Mouse (Mus musculus) thymus, adult 18-20 months (tissue): ENCODE data around the gene Erlin1.

Experiments used
- DNase-seq, 2 experiments: peaks; one replicate each; pipeline ENCODE4 v3.0.0; 2022; ENCODE audit warnings: mixed read lengths in 2 of 2

Erlin1 gene

GRCm38 (mm10) chr19:44060226-44060625 lies 9.4 kb downstream of the Erlin1 start:
- no peak for DNase-seq

GRCm38 (mm10) chr19:44055173-44055826 lies 14.3 kb downstream of the Erlin1 start:
- no peak for DNase-seq

GRCm38 (mm10) chr19:44050388-44050787 lies 19.2 kb downstream of the Erlin1 start:
- no peak for DNase-seq

- DNase-seq = no peak
Observed at GRCm38 (mm10) chr19:44049282-44049681, 20.3 kb downstream of the Erlin1 start.

- no peak for DNase-seq
Observed at GRCm38 (mm10) chr19:44045847-44046246, 23.7 kb downstream of the Erlin1 start.

GRCm38 (mm10) chr19:44042121-44042520 lies 27.5 kb downstream of the Erlin1 start:
- no peak for DNase-seq

GRCm38 (mm10) chr19:44033396-44033795 lies 36.2 kb downstream of the Erlin1 start:
- no peak for DNase-seq

- DNase-seq = no peak
Observed at GRCm38 (mm10) chr19:44032046-44032744, 37.4 kb downstream of the Erlin1 start.

- no peak for DNase-seq
Observed at GRCm38 (mm10) chr19:44030024-44030423, 39.6 kb downstream of the Erlin1 start.

- DNase-seq = no peak
Observed at GRCm38 (mm10) chr19:44028972-44029371, 40.6 kb downstream of the Erlin1 start, which contains the start of gene Cyp2c23. Gene Cyp2c23, minus strand, starts transcription at chr19:44029208.

- DNase-seq = no peak
Observed at GRCm38 (mm10) chr19:44026956-44027530, 42.5 kb downstream of the Erlin1 start.

GRCm38 (mm10) chr19:44024921-44025585 lies 44.5 kb downstream of the Erlin1 start:
- no peak for DNase-seq

GRCm38 (mm10) chr19:44023066-44023465 lies 46.5 kb downstream of the Erlin1 start:
- DNase-seq = no peak

- DNase-seq = no peak
Observed at GRCm38 (mm10) chr19:44021502-44021901, 48.1 kb downstream of the Erlin1 start.

GRCm38 (mm10) chr19:44019739-44020138 lies 49.8 kb downstream of the Erlin1 start:
- DNase-seq = no peak

GRCm38 (mm10) chr19:44013862-44014261 lies 55.7 kb downstream of the Erlin1 start:
- DNase-seq = no peak

GRCm38 (mm10) chr19:44008784-44009183 lies 60.8 kb downstream of the Erlin1 start:
- DNase-seq = no peak

- no peak for DNase-seq
Observed at GRCm38 (mm10) chr19:44007186-44007585, 62.4 kb downstream of the Erlin1 start.

- DNase-seq = no peak
Observed at GRCm38 (mm10) chr19:44005025-44005424, 64.6 kb downstream of the Erlin1 start.

GRCm38 (mm10) chr19:44004261-44004660 lies 65.3 kb downstream of the Erlin1 start:
- no peak for DNase-seq

- no peak for DNase-seq
Observed at GRCm38 (mm10) chr19:44000720-44001119, 68.9 kb downstream of the Erlin1 start.

- no peak for DNase-seq
Observed at GRCm38 (mm10) chr19:44000061-44000460, 69.5 kb downstream of the Erlin1 start.

- DNase-seq = no peak
Observed at GRCm38 (mm10) chr19:43998802-43999527, 70.6 kb downstream of the Erlin1 start.
